In genomic region chr8:84934860-84935259, GRCm38 (mm10) we compare ENCODE assay signal across 9 mouse cellular contexts. TPM values are rescaled to one million over a fixed set of nuclear protein-coding genes. Genes with fewer than 3 reads are reported as not detected.
DNase-seq lines count a peak whose midpoint lies in the region; ATAC-seq lines count a peak whose summit lies in the region.
"Had no signal": no experiment of that assay in that cellular context is flagged by ENCODE, and none has a peak within 500 bp of the region (broad histone marks: within the 10 kb centered on the region; RNA-seq: fewer than 3 reads in every experiment).

No protein-coding gene starts in this region.

- H3K9me3 ChIP-seq in forebrain, embryonic 13.5 days (replicated peaks), result no peaks in the 10 kb centered on the region
- H3K9me3 ChIP-seq in midbrain, embryonic 10.5 days (replicated peaks), result no peaks in the 10 kb centered on the region
- H3K9me3 ChIP-seq: megakaryocyte, embryonic 14.5 days had no signal

- peaks cover 33% of the 10 kb centered on the region for H3K4me1 ChIP-seq in forebrain, embryonic 13.5 days
- H3K4me1 ChIP-seq in midbrain, embryonic 10.5 days, result peaks cover 36% of the 10 kb centered on the region

- peak overlapping the region; percentile 87; the same call in 1 of the 2 replicates for H3K27ac ChIP-seq in forebrain, embryonic 13.5 days
- 0 out of 2 replicates have a peak overlapping the region, but pooled peaks have one; percentile 33 for H3K27ac ChIP-seq in midbrain, embryonic 10.5 days (replicated peaks)

- peak; percentile 57 for ATAC-seq in forebrain, embryonic 13.5 days

- peak overlapping the region; percentile 89; the same call in 1 of the 2 replicates for H3K9ac ChIP-seq in forebrain, embryonic 13.5 days

- H3K4me3 ChIP-seq in forebrain, embryonic 13.5 days, result peak overlapping the region; percentile 74
- H3K4me3 ChIP-seq in midbrain, embryonic 10.5 days, result peak overlapping the region; percentile 73

- DNase-seq in embryo, embryonic 10 days (ENCODE audit: low spot score), result peak; percentile 91
- DNase-seq in embryo, embryonic 9.5 days (ENCODE audit: extremely low spot score), result no peak
- DNase-seq in brain, adult 2 months (ENCODE audit: low read depth, low spot score), result peak; percentile 95
- DNase-seq in midbrain, embryonic 10.5 days (ENCODE audit: low spot score), result peak; percentile 81
- DNase-seq in gastrocnemius, adult 8-10 months (ENCODE audit: low spot score in 2 of 2), result no peak
- no peak for DNase-seq in thymus, postnatal 25 days
- no peak for DNase-seq in adrenal gland, adult 2 months

- peaks cover 24% of the 10 kb centered on the region for H3K27me3 ChIP-seq in forebrain, embryonic 13.5 days
- H3K27me3 ChIP-seq in midbrain, embryonic 10.5 days (ENCODE audit: low read depth, poor library complexity, severe bottlenecking), result peaks cover 98% of the 10 kb centered on the region

- H3K4me2 ChIP-seq in forebrain, embryonic 13.5 days, result peak overlapping the region; percentile 80

- peaks cover 13% of the 10 kb centered on the region for H3K36me3 ChIP-seq in forebrain, embryonic 13.5 days (ENCODE audit: poor library complexity, severe bottlenecking)
- H3K36me3 ChIP-seq in midbrain, embryonic 10.5 days, result no peaks in the 10 kb centered on the region

- 1% methylated on average over 15 of the region's 15 CpGs for WGBS in forebrain, embryonic 13.5 days
- WGBS in midbrain, embryonic 10.5 days, result under 1% methylated on average over 15 of the region's 15 CpGs

RNA-seq across cellular contexts. Expression of gene Mast1, which starts 2.3 kb away (rescaled TPM):
- 31.6 and 37.3 TPM in 2 replicates for polyA plus RNA-seq in forebrain, embryonic 13.5 days (2015; fragmentation: Nextera tagmentation; extraction: Ambion mirVana)
- 3.2 and 8.4 TPM in 2 replicates for polyA plus RNA-seq in midbrain, embryonic 10.5 days (2016; fragmentation: Nextera tagmentation; extraction: Ambion mirVana)
- under 1 TPM in 1 of 4 experiments, not detected in 3; 0.07 TPM for total RNA-seq in gastrocnemius, adult 8-10 months (2022)
- total RNA-seq in adrenal gland, adult 2 months (2021), result 1 to 10 TPM; 1.5 to 2.8 TPM
- polyA plus RNA-seq in adrenal gland, adult 2 months (2012; rRNA removed), result 3.7 and 4.4 TPM in 2 replicates

RNA-seq across cellular contexts. Expression of gene Rtbdn, which starts 11.9 kb away (rescaled TPM):
- polyA plus RNA-seq in forebrain, embryonic 13.5 days (2015; fragmentation: Nextera tagmentation; extraction: Ambion mirVana), result 1.2 and 1.8 TPM in 2 replicates
- 0.62 and 1.2 TPM in 2 replicates for polyA plus RNA-seq in midbrain, embryonic 10.5 days (2016; fragmentation: Nextera tagmentation; extraction: Ambion mirVana)
- total RNA-seq in gastrocnemius, adult 8-10 months (2022), result not detected
- not detected for total RNA-seq in adrenal gland, adult 2 months (2021)
- 0.25 and 0.34 TPM in 2 replicates for polyA plus RNA-seq in adrenal gland, adult 2 months (2012; rRNA removed)

RNA-seq across cellular contexts. Expression of gene Dnase2a, which starts 26.5 kb away (rescaled TPM):
- 6.9 and 9.4 TPM in 2 replicates for polyA plus RNA-seq in forebrain, embryonic 13.5 days (2015; fragmentation: Nextera tagmentation; extraction: Ambion mirVana)
- 6.6 and 7.5 TPM in 2 replicates for polyA plus RNA-seq in midbrain, embryonic 10.5 days (2016; fragmentation: Nextera tagmentation; extraction: Ambion mirVana)
- 1 to 10 TPM; 3.7 to 8.0 (median 6.1) TPM for total RNA-seq in gastrocnemius, adult 8-10 months (2022)
- total RNA-seq in adrenal gland, adult 2 months (2021), result 10 to 100 TPM; 10.9 to 17.5 TPM
- polyA plus RNA-seq in adrenal gland, adult 2 months (2012; rRNA removed), result 12.1 and 13.3 TPM in 2 replicates

RNA-seq across cellular contexts. Expression of gene Klf1, which starts 33.1 kb away (rescaled TPM):
- polyA plus RNA-seq in forebrain, embryonic 13.5 days (2015; fragmentation: Nextera tagmentation; extraction: Ambion mirVana), result 0.74 and 1.2 TPM in 2 replicates
- 14.8 and 19.7 TPM in 2 replicates for polyA plus RNA-seq in midbrain, embryonic 10.5 days (2016; fragmentation: Nextera tagmentation; extraction: Ambion mirVana)
- total RNA-seq in gastrocnemius, adult 8-10 months (2022), result not detected
- under 1 TPM; 0.17 to 0.23 TPM for total RNA-seq in adrenal gland, adult 2 months (2021)
- 0.41 and 0.61 TPM in 2 replicates for polyA plus RNA-seq in adrenal gland, adult 2 months (2012; rRNA removed)

RNA-seq across cellular contexts. Expression of gene Gm49661, which starts 34.4 kb away (rescaled TPM):
- not detected in 2 replicates for polyA plus RNA-seq in forebrain, embryonic 13.5 days (2015; fragmentation: Nextera tagmentation; extraction: Ambion mirVana)
- polyA plus RNA-seq in midbrain, embryonic 10.5 days (2016; fragmentation: Nextera tagmentation; extraction: Ambion mirVana), result not detected in 2 replicates
- 1 to 10 TPM in 1 of 4 experiments, not detected in 3; 1.1 TPM for total RNA-seq in gastrocnemius, adult 8-10 months (2022)
- 1 to 10 TPM; 2.1 to 2.4 TPM for total RNA-seq in adrenal gland, adult 2 months (2021)
- 2.1 TPM in 1 of 2 replicates, not detected in the other for polyA plus RNA-seq in adrenal gland, adult 2 months (2012; rRNA removed)

Comparison
In these comparisons a context has a peak if more than half of its experiments do, and no peak if none do; other contexts are left out.
1. DNase-seq: peak in embryo, embryonic 10 days (single experiment), brain, adult 2 months (single experiment) and midbrain, embryonic 10.5 days (single experiment); none in embryo, embryonic 9.5 days (single experiment), gastrocnemius, adult 8-10 months (0 of 2), thymus, postnatal 25 days (single experiment) and adrenal gland, adult 2 months (single experiment).